16 mouse cellular contexts compared by ENCODE assay signal in the genomic region with DNA sequence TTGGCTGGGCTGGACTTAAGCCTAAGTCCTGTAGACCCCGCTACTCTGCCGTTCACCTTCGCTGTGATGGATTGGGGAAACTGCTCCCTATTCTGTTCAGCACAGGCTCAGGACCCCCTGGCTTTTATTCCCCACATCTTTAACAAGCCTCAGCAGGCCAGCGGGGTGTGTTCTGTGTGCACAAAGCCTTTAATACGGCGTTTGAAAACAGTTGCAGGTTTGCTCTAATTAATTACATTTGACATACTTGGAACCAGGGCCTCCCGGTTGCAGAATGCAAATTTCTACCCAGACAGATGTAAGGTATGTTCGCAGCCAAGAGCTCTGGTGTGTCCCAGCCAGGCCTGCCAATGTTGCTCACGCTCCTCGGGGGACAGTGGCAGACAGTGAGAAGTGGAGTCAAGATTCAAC. TPM values are rescaled to one million over a fixed set of nuclear protein-coding genes. Genes with fewer than 3 reads are reported as not detected.
DNase-seq lines count a peak whose midpoint lies in the region; ATAC-seq and TF ChIP-seq lines count a peak whose summit lies in the region.
"Had no signal": no experiment of that assay in that cellular context is flagged by ENCODE, and none has a peak within 500 bp of the region (broad histone marks: within the 10 kb centered on the region; RNA-seq: fewer than 3 reads in every experiment).

No protein-coding gene starts in this region.

- H3K27me3 ChIP-seq in kidney, adult 2 months (replicated peaks; ENCODE audit: control insufficient read depth, insufficient read depth, low read length), result no peaks in the 10 kb centered on the region
- H3K27me3 ChIP-seq in forebrain, embryonic 15.5 days, result no peaks in the 10 kb centered on the region
- no peaks in the 10 kb centered on the region for H3K27me3 ChIP-seq in hindbrain, postnatal 0 days (ENCODE audit: insufficient read depth, low read length)
- H3K27me3 ChIP-seq: Patski had no signal

- no peak for TF ChIP-seq POLR2A in kidney, adult 2 months (IDR thresholded peaks at IDR 0.05; ENCODE audit: low read depth, low read length)

- no peaks in the 10 kb centered on the region for H3K36me3 ChIP-seq in kidney, adult 2 months (ENCODE audit: control insufficient read depth, insufficient read depth, low read length)
- H3K36me3 ChIP-seq in forebrain, embryonic 15.5 days, result no peaks in the 10 kb centered on the region
- no peaks in the 10 kb centered on the region for H3K36me3 ChIP-seq in hindbrain, postnatal 0 days (ENCODE audit: insufficient read depth, low read length)

- peak; percentile 30 for DNase-seq in kidney, adult 2 months
- DNase-seq in kidney, postnatal 10 days, result no peak
- peak; percentile 72 for DNase-seq in hindbrain, postnatal 0 days (ENCODE audit: low spot score)
- peak; percentile 33 for DNase-seq in retina, embryonic 14.5 days (ENCODE audit: low spot score)
- DNase-seq in layer of hippocampus, postnatal 36 days, result no peak
- no peak for DNase-seq in spleen, postnatal 10 days (ENCODE audit: low spot score in 2 of 2)
- DNase-seq in layer of hippocampus, adult 9-11 months, result no peak
- DNase-seq: adrenal gland, postnatal 25 days; cerebellum, adult 9-11 months; gastrocnemius, postnatal 14 days; kidney, adult 11 months; liver, postnatal 0 days; thymus, postnatal 25 days had no signal

- H3K4me2 ChIP-seq in forebrain, embryonic 15.5 days (replicated peaks), result no peak overlapping the region
- no peak overlapping the region for H3K4me2 ChIP-seq in hindbrain, postnatal 0 days (ENCODE audit: low read depth, low read length)

- peak; percentile 74 for ATAC-seq in forebrain, embryonic 15.5 days (replicated peaks)
- peak; percentile 80 for ATAC-seq in hindbrain, postnatal 0 days
- ATAC-seq: CD4-positive, CD25-positive, alpha-beta regulatory T cell, adult 4 months; liver, postnatal 0 days; Patski had no signal

- 0 out of 2 replicates have a peak overlapping the region, but pooled peaks have one; percentile 20 for H3K27ac ChIP-seq in kidney, adult 2 months (ENCODE audit: insufficient read depth, low read depth, low read length)
- no peak overlapping the region for H3K27ac ChIP-seq in forebrain, embryonic 15.5 days (replicated peaks)
- no peak overlapping the region for H3K27ac ChIP-seq in hindbrain, postnatal 0 days

- H3K4me1 ChIP-seq in kidney, adult 2 months (ENCODE audit: control insufficient read depth, insufficient read depth, low read length), result peaks cover 13% of the 10 kb centered on the region
- H3K4me1 ChIP-seq in forebrain, embryonic 15.5 days, result peaks cover 15% of the 10 kb centered on the region
- peaks cover 4% of the 10 kb centered on the region; the same call in 1 of the 2 replicates for H3K4me1 ChIP-seq in hindbrain, postnatal 0 days (ENCODE audit: insufficient read depth, low read length)

- H3K9ac ChIP-seq in forebrain, embryonic 15.5 days (replicated peaks), result no peak overlapping the region
- no peak overlapping the region for H3K9ac ChIP-seq in hindbrain, postnatal 0 days (replicated peaks; ENCODE audit: low read length)
- H3K9ac ChIP-seq: liver, postnatal 0 days had no signal

- 63% methylated on average over 10 of the region's 10 CpGs for WGBS in kidney, adult 2 months
- 7% methylated on average over 10 of the region's 10 CpGs for WGBS in forebrain, embryonic 15.5 days
- 16% methylated on average over 10 of the region's 10 CpGs for WGBS in hindbrain, postnatal 0 days

- H3K4me3 ChIP-seq in kidney, adult 2 months (ENCODE audit: insufficient read depth, low read depth, low read length), result no peak overlapping the region
- H3K4me3 ChIP-seq in forebrain, embryonic 15.5 days, result no peak overlapping the region
- no peak overlapping the region for H3K4me3 ChIP-seq in hindbrain, postnatal 0 days (ENCODE audit: low read length)

- no peaks in the 10 kb centered on the region for H3K9me3 ChIP-seq in forebrain, embryonic 15.5 days
- no peaks in the 10 kb centered on the region for H3K9me3 ChIP-seq in hindbrain, postnatal 0 days (ENCODE audit: low read length)

- no peak for TF ChIP-seq CTCF in kidney, adult 2 months (conservative IDR thresholded peaks at IDR 0.05; ENCODE audit: insufficient read depth, insufficient read length, low read depth, low read length)
- no peak for TF ChIP-seq CTCF in hindbrain, postnatal 0 days (IDR thresholded peaks at IDR 0.05; ENCODE audit: low read depth)

RNA-seq across cellular contexts. Expression of a gene that starts 13.1 kb away (rescaled TPM):
- 7.7 and 10.2 TPM in 2 replicates for polyA plus RNA-seq in kidney, adult 2 months (2012; rRNA removed)
- 18.6 and 22.5 TPM in 2 replicates for polyA plus RNA-seq in forebrain, embryonic 15.5 days (2015; fragmentation: Nextera tagmentation; extraction: Ambion mirVana)
- total RNA-seq in hindbrain, postnatal 0 days (2014; rRNA removed), result 23.0 and 26.8 TPM in 2 replicates
- 15.9 and 16.2 TPM in 2 replicates for polyA plus RNA-seq in hindbrain, postnatal 0 days (2015; fragmentation: Nextera tagmentation; extraction: Ambion mirVana)
- 1 to 10 TPM; 2.7 to 2.9 TPM for total RNA-seq in layer of hippocampus, postnatal 36 days (2021)

Comparison
In these comparisons a context has a peak if more than half of its experiments do, and no peak if none do; other contexts are left out.
1. DNase-seq: peak in kidney, adult 2 months (single experiment), hindbrain, postnatal 0 days (single experiment) and retina, embryonic 14.5 days (single experiment); none in kidney, postnatal 10 days (single experiment), layer of hippocampus, postnatal 36 days (0 of 2), spleen, postnatal 10 days (0 of 2) and layer of hippocampus, adult 9-11 months (single experiment).